Mouse (Mus musculus) frontal cortex, adult 2 months (tissue): ENCODE data around the gene Kalrn. TPM values are rescaled to one million over a fixed set of nuclear protein-coding genes. Genes with fewer than 3 reads are reported as not detected.

Experiments
- DNase-seq, 2 experiments: peaks; one replicate each; pipeline ENCODE4 v3.0.0; 2022; ENCODE audit warnings: low spot score in 1 of 2; ENCODE audit errors: extremely low spot score in 1 of 2
- polyA plus RNA-seq: library from polyadenylated mRNA; depleted of rRNA; stranded (reverse); fragments of >200 nt; gene quantifications from 2 replicates; pipeline ENCODE4 v1.2.3, GENCODE M21; 2012

The Kalrn gene
- polyA plus RNA-seq, 1 experiment = 177 TPM

DNA sequence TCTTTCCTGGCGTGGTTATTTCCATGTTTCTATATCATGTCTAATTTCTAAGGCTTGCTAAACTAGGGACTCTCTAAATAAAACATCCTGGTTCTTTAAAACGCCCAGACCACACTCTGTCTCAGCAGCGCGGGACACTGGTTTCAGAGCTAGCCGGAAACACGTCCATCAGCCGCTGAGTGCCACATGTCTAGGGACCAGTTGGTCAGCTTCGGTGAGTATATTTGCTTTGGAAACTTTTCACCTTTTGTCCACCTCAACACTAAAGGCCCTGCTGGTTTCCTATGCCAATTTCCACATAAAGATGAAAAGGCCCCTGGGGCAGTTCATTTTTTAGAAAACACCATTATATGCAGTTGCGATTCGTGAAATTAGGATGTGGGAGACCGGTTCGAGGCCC, 524.0 kb downstream of the Kalrn start:
- no peak for DNase-seq

DNA sequence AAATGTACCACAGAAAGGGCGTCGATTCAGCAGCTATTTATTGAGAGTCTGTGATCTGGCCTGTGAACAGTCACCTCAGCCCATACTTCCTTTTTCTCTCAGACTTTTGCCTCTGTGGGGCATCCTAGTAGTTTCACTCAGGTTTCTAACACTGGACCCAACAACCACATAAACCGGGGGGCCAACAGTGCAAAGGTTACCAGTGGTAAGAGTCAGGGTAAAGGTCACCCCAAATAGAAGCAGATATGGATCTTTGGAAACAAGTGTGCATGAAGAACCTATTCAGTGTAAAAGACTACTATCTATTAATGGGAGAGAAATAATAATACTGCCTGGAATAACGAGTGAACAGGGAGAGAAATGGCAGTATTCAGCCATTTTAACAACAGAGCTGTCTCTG, 525.1 kb downstream of the Kalrn start:
- no peak for DNase-seq

DNA sequence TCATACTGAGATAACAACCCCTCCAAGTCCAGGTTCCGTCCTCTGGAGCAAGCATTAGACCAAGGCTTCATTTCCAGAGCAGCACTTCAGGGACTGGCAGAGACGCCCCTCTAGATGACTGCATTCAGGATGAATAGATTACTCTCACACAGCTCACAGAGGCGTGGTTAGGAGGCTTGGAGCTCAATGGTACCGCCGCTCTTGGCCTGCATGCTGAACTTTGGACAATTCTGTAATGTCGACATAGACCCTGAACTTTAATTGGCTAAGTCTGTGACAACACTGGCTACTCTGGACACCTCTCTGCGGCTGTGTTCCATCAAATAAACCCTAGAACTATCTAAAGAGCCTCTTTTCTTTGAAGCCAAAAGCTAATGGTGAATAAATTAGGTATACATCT, 525.8 kb downstream of the Kalrn start:
- DNase-seq = no peak

- no peak for DNase-seq
Measured at GRCm38 (mm10) chr16:34047006-34047360, 526.3 kb downstream of the Kalrn start.

DNA sequence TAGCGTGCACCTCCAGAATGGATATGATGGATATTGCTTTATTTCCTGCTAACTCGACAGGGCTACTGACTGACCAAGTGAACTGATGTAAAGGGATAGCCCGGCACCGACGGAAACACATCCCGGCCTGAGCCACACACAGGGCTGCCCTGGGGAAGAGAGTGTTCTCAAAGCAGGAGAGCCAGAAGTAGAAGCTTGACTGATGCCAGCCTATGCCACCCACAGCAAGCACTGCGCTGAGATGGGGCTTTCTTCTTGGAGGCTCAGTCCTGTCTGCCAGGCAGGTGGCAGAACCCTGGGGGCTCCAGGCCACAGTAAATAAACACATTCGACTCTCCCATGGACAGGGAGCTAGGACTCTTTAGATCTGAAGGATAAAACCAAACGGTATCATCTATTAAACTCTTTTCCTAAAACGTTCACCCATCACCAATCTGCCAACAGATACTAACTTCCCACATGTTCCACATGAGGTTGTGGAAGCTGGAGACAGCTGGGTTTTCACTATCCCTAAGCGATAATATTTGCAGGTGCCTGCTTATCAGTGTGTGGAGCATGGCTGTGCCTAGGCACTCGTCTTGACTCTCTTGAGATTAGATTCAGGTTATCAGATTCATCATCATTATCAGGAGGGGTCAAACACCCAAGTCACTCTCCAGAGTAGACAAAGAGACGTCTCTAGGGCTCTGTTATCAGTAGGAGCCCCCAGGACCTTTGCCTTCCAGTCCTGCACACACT, 526.9 kb downstream of the Kalrn start:
- peak in 1 of 2 experiments; percentile 50 for DNase-seq

DNA sequence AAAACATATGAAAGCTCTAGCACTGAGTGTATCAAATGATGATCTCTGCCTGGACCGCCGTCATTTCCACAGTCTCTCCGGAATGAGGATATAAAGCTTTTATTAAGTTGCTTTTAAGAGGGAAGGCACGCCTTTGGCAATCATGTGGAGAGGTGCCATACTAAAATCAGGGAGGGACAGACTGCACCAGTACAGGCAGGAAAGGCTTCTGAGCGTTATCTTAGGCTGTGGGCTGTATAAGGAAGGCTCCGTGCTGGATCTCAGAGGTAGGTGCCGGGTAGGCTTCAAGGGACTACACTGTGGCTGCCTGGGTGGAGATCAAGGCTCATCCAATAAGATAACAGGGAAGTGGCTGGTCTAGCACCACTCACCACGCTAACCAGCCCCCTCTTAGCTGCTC, 528.8 kb downstream of the Kalrn start:
- no peak for DNase-seq

- peak; percentile 70 to 87 for DNase-seq
Measured at GRCm38 (mm10) chr16:34043048-34043795, 530.1 kb downstream of the Kalrn start.

DNA sequence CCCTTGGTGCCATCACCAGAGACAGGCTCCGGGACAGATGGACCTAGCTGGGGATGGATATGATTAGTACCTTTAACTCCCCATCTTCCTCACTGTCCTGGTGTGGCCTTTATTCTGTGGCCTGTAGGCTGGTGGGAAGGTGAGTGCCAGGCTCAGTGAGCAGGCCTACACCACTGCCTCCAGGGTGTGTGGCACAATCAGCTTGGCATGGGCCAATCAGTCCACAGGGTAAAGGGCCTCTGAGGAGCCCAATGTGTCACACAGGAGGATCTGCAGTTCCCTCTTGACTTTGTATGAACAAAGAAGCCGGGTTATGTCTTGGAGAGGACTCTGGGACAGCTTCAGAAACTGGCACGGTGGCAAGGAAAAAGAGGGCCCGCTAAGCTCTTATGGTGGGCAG, 530.7 kb downstream of the Kalrn start:
- no peak for DNase-seq

DNA sequence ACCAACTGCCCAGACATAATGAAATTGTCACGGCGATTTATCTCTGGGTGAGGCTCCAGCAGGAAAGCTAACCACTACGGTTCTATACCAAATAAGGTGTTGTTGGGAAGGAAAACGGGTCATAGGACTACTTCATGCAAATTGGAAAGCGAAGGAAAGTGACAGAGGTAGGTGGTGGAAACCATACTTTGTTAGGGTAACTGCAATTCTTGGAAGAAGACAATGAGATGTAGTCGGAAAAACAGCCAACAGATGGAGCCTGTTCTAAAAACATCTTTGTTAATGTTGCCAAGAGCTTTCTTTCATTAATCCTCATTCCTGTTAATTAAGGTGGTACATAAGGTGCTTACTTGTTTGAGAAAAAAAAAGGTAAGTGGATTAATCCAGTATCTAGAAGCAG, 533.1 kb downstream of the Kalrn start:
- DNase-seq = no peak

- DNase-seq = no peak
Measured at GRCm38 (mm10) chr16:34039736-34040135, 533.6 kb downstream of the Kalrn start.

GRCm38 (mm10) chr16:34036327-34037047, 536.8 kb downstream of the Kalrn start:
- no peak for DNase-seq

- no peak for DNase-seq
Measured at GRCm38 (mm10) chr16:34035780-34036179, 537.6 kb downstream of the Kalrn start.

GRCm38 (mm10) chr16:34034267-34034666, 539.1 kb downstream of the Kalrn start:
- DNase-seq = no peak

DNA sequence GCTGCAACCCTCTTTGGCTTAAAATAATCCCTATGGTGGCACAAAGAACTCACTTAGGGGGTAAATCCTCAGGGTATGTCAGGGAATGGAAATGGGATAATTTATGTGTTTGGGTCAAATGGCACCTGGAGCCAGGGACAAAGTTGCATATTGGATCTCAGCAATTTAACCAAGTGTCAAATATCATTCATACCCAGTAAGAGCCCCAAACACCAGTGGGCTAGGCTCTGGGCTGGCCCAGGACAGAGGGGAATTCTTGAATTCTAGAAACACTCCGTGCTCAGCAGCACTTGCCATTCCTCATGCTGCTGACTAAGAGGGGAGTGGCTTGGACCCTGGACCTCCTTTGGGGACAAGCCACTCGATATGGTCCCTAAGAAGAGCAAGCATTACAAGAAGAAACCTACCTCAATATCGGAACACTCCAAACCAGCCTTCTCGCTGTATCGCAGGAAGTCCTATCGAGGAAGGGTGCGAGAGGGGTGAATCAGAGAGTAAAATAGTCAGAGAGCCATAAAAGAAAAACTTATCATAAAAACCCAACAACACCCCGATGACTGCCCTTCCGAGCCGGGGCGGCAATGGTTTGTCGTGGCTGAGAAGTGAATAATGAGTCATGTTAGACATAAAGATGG, 541.2 kb downstream of the Kalrn start:
- DNase-seq = no peak

DNA sequence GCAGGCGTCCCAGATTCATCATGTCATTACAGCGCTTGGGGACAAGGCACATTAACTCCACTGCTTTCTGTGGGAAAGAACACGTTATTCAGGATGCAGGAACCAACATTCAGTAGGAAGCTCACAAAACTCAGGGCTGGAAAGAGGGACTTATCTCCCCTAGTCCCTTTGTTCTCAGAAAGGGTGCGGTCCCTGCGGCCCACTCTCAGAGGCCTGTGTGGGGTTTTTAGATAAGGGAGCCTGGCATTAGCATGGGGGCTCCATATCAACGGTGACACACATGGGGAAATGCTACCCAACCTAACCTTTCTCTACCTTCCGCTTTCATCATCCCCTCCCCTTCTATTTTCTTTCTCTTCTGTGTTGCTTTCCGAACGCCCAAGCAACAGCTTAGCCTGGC, 541.8 kb downstream of the Kalrn start:
- DNase-seq = no peak

DNA sequence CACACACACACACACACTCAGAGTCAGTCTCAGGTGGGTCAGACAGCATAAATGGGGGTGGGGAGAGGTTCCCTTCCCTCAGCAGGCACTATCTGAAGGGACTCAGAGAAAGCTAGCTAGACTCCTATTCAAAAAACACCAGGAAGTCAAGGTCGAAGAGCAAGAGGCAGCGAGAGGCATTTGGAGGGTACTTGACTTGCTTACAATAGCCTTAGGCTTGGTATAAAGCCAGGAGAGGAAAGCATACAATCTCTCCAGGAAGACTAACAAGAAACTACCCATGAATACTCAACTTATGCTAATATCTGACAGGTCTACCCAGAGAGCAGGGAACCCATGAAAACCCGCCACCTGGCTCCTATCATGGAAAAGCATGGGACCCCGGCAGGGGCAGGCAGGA, 543.0 kb downstream of the Kalrn start:
- no peak for DNase-seq

DNA sequence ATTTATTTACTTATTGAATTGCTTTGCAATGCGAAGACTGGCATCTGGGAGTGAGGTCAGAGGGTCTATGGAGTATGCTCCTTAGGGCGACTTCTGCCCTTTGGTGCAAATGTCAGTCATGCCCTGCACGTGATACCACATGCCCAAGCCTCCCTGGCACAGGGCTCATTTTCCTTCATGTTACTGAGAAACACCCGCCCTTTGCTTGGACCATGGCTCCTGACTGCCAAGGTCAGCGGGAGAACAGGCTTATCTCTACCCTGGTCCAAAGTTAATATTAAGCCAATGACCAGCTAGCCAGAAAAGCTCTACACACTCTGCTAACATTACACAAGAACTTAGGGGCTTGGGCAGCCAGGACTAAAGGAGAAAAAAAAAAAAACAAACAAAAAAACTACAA, 543.5 kb downstream of the Kalrn start:
- no peak for DNase-seq

GRCm38 (mm10) chr16:34017241-34017640, 556.1 kb downstream of the Kalrn start:
- no peak for DNase-seq

DNA sequence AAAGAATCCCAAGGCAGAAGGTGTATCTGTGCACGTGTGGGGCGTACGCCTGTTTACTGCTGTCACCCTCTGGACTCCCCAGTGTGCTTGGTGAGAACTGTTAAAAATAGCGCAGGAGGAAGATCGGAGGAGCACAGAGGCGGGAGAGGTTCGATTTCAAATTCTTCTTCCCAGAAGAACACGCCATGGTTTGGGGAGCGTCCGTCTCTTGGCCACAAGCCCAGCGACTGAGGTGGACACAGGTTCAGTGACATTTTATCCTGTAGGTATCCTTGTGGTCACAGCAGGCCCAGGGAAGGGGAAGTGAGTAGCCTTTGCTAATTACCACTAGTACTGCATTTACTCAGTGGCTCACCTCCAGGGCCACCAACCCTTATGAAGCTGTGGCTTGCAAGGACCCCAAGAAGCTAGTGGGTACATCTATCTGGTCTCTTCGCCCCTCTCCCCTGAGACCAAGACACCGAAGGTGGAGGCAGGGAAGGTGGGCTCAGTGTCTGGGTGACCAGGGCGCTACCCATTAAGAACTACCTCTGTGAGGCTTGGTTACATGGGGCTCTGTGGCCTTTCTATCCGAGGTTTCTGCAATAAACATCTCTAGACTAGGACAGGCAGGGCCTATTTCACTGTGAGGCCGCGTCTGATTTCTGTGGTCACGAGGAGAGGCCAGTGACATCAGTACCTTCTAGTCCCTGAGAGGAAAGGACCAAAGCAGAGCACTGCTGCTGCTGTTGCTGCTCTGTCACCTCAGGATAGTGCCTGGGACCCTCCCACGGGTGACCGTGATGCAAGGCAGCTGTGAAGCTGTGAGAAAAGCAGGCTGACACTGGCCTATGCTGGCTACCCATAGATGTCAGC, 561.1 kb downstream of the Kalrn start:
- no peak for DNase-seq

- no peak for DNase-seq
Measured at GRCm38 (mm10) chr16:34009567-34009966, 563.8 kb downstream of the Kalrn start.
